Mouse (Mus musculus) megakaryocyte, embryonic 14.5 days (primary cell): Measurements from ENCODE around the gene Paics. TPM values are rescaled to one million over a fixed set of nuclear protein-coding genes. Genes with fewer than 3 reads are reported as not detected.

Experiments
- H3K27me3 ChIP-seq: replicated peaks from 2 replicates; pipeline ENCODE3; 2012; ENCODE audit warnings: inconsistent platforms
- H3K36me3 ChIP-seq: replicated peaks from 2 replicates; pipeline ENCODE3; 2012; ENCODE audit warnings: low read length, inconsistent platforms, mixed read lengths
- H3K4me1 ChIP-seq: 2 replicates; pipeline ENCODE4 v1.6.1; 2012; ENCODE audit warnings: inconsistent platforms
- H3K4me3 ChIP-seq: replicated peaks from 2 replicates; pipeline ENCODE3; 2012; ENCODE audit warnings: moderate library complexity, mild to moderate bottlenecking, inconsistent platforms
- H3K9me3 ChIP-seq: 2 replicates; pipeline ENCODE4 v1.6.1; 2012; ENCODE audit warnings: inconsistent platforms
- FLI1 ChIP-seq: IDR thresholded peaks from 2 replicates; pipeline ENCODE4 v1.6.1; 2012; ENCODE audit warnings: low read length, inconsistent platforms, mixed read lengths
- GATA1 ChIP-seq: IDR thresholded peaks from 3 replicates; pipeline ENCODE4 v1.6.1; 2012; ENCODE audit warnings: mixed read lengths, low read length, inconsistent platforms, borderline replicate concordance
- polyA plus RNA-seq: library from polyadenylated mRNA; stranded (reverse); fragments of >175 nt; gene quantifications from 2 replicates; pipeline ENCODE4 v1.2.3, GENCODE M21; 2012; ENCODE audit warnings: low replicate concordance; ENCODE audit not compliant: insufficient read depth

Gene Paics
- polyA plus RNA-seq, 1 experiment: 25.3 TPM

GRCm38 (mm10) chr5:76973488-76973887, 22.4 kb downstream of the Paics start:
- Histone ChIP-seq H3K4me3 (peak overlapping the region; percentile 99), H3K36me3 (peaks cover 43% of the 10 kb centered on the region), H3K27me3 (no peaks in the 10 kb centered on the region), H3K4me1 (peaks cover 25% of the 10 kb centered on the region), H3K9me3 (no peaks in the 10 kb centered on the region)
- TF ChIP-seq FLI1 (no peak), GATA1 (no peak)

- no peaks in the 10 kb centered on the region for H3K27me3 ChIP-seq
- no peaks in the 10 kb centered on the region for H3K9me3 ChIP-seq
- H3K4me3 ChIP-seq: peak overlapping the region; percentile 99
- peaks cover 40% of the 10 kb centered on the region for H3K36me3 ChIP-seq
- TF ChIP-seq GATA1 (no peak), FLI1 (no peak)
- peaks cover 25% of the 10 kb centered on the region for H3K4me1 ChIP-seq
Observed at GRCm38 (mm10) chr5:76974207-76974553, 23.1 kb downstream of the Paics start.

- Histone ChIP-seq H3K36me3 (peaks cover 40% of the 10 kb centered on the region), H3K9me3 (no peaks in the 10 kb centered on the region), H3K27me3 (no peaks in the 10 kb centered on the region), H3K4me3 (peak within 1 kb of the TSS; percentile 99), H3K4me1 (peaks cover 25% of the 10 kb centered on the region)
- TF ChIP-seq GATA1 (no peak), FLI1 (no peak)
Observed at GRCm38 (mm10) chr5:76974554-76975285, 23.6 kb downstream of the Paics start, which contains the start of gene Srp72. Srp72 (plus strand) TSS chr5:76974683.

GRCm38 (mm10) chr5:76975736-76976135, 24.6 kb downstream of the Paics start:
- peaks cover 46% of the 10 kb centered on the region for H3K36me3 ChIP-seq

GRCm38 (mm10) chr5:76984015-76984414, 32.9 kb downstream of the Paics start:
- Histone ChIP-seq H3K27me3 (no peaks in the 10 kb centered on the region), H3K4me3 (no peak overlapping the region), H3K4me1 (no peaks in the 10 kb centered on the region), H3K9me3 (no peaks in the 10 kb centered on the region), H3K36me3 (peaks cover 91% of the 10 kb centered on the region)
- TF ChIP-seq GATA1: no peak
- no peak for TF ChIP-seq FLI1

More at GRCm38 (mm10) chr5:76975736-76976135, 24.6 kb downstream of the Paics start:
- no peaks in the 10 kb centered on the region for H3K27me3 ChIP-seq
- H3K4me3 ChIP-seq: peak overlapping the region; percentile 99
- TF ChIP-seq FLI1 (no peak), GATA1 (no peak)
- no peaks in the 10 kb centered on the region for H3K9me3 ChIP-seq
- peaks cover 25% of the 10 kb centered on the region for H3K4me1 ChIP-seq

- TF ChIP-seq GATA1: no peak
- TF ChIP-seq FLI1: no peak
- H3K4me3 ChIP-seq: no peak overlapping the region
- H3K4me1 ChIP-seq: peaks cover 6% of the 10 kb centered on the region; the same call in 1 of the 2 replicates
- H3K36me3 ChIP-seq: peaks cover 95% of the 10 kb centered on the region
- no peaks in the 10 kb centered on the region for H3K27me3 ChIP-seq
- H3K9me3 ChIP-seq: no peaks in the 10 kb centered on the region
Observed at GRCm38 (mm10) chr5:76990789-76991188, 39.7 kb downstream of the Paics start.

GRCm38 (mm10) chr5:76993174-76993814, 42.2 kb downstream of the Paics start:
- peaks cover 96% of the 10 kb centered on the region for H3K36me3 ChIP-seq
- H3K27me3 ChIP-seq: no peaks in the 10 kb centered on the region
- H3K9me3 ChIP-seq: no peaks in the 10 kb centered on the region
- H3K4me1 ChIP-seq: peaks cover 6% of the 10 kb centered on the region; the same call in 1 of the 2 replicates
- TF ChIP-seq FLI1 (no peak), GATA1 (no peak)
- no peak overlapping the region for H3K4me3 ChIP-seq

- H3K9me3 ChIP-seq: peaks cover 3% of the 10 kb centered on the region; the same call in 1 of the 2 replicates
- H3K4me3 ChIP-seq: no peak overlapping the region
- peaks cover under 1% of the 10 kb centered on the region; the same call in 1 of the 2 replicates for H3K4me1 ChIP-seq
- TF ChIP-seq FLI1: no peak
- TF ChIP-seq GATA1: no peak
- peaks cover 3% of the 10 kb centered on the region for H3K27me3 ChIP-seq
- H3K36me3 ChIP-seq: peaks cover 79% of the 10 kb centered on the region
Observed at GRCm38 (mm10) chr5:76998416-76998815, 47.3 kb downstream of the Paics start.

- H3K4me1 ChIP-seq: no peaks in the 10 kb centered on the region; the same call in 1 of the 2 replicates
- H3K4me3 ChIP-seq: no peak overlapping the region
- H3K27me3 ChIP-seq: peaks cover 3% of the 10 kb centered on the region
- H3K36me3 ChIP-seq: peaks cover 51% of the 10 kb centered on the region
- peaks cover 3% of the 10 kb centered on the region; the same call in 1 of the 2 replicates for H3K9me3 ChIP-seq
- TF ChIP-seq GATA1 (no peak), FLI1 (no peak)
Observed at GRCm38 (mm10) chr5:77001192-77001591, 50.1 kb downstream of the Paics start.
